Mouse (Mus musculus) cortical plate, adult 2 months (tissue): ENCODE results near the gene Yipf3. TPM values are rescaled to one million over a fixed set of nuclear protein-coding genes. Genes with fewer than 3 reads are reported as not detected.

Experiments
- H3K27ac ChIP-seq: fragments of 200-500 bp; 2 replicates; pipeline ENCODE4 v1.5.1; 2012; ENCODE audit warnings: low read length, control low read depth, inconsistent platforms; ENCODE audit not compliant: insufficient read depth
- H3K4me1 ChIP-seq: fragments of 200-500 bp; 2 replicates; pipeline ENCODE4 v1.6.1; 2011; ENCODE audit warnings: low read length; ENCODE audit not compliant: control insufficient read depth, insufficient read depth
- H3K4me3 ChIP-seq: fragments of 200-500 bp; 2 replicates; pipeline ENCODE4 v1.5.1; 2011; ENCODE audit warnings: mild to moderate bottlenecking, low read length, control low read depth; ENCODE audit not compliant: insufficient read depth
- CTCF ChIP-seq: fragments of 200-500 bp; IDR thresholded peaks from 2 replicates; pipeline ENCODE4 v1.5.1; 2011; ENCODE audit warnings: mild to moderate bottlenecking, control low read depth, low read length; ENCODE audit not compliant: insufficient read depth; ENCODE audit errors: extremely low read depth
- POLR2A ChIP-seq: fragments of 200-500 bp; IDR thresholded peaks from 2 replicates; pipeline ENCODE4 v1.6.1; 2011; ENCODE audit warnings: mild to moderate bottlenecking, low read length, control low read depth; ENCODE audit not compliant: insufficient read depth; ENCODE audit errors: extremely low read depth
- polyA plus RNA-seq: library from polyadenylated mRNA; depleted of rRNA; stranded (reverse); fragments of >200 nt; gene quantifications from 2 replicates; pipeline ENCODE4 v1.2.3, GENCODE M21; 2012; rRNA removed

Gene Yipf3
- polyA plus RNA-seq, 1 experiment = 91.5 TPM

GRCm38 (mm10) chr17:46298220-46298913 lies 50.5 kb downstream of the Yipf3 start:
- TF ChIP-seq CTCF (peak; percentile 78), POLR2A (no peak)
- H3K4me1 ChIP-seq = 0 out of 2 replicates have a peak, but pooled peaks cover 2% of the 10 kb centered on the region
- H3K4me3 ChIP-seq = peak overlapping the region; percentile 59
- H3K27ac ChIP-seq = peak overlapping the region; percentile 11; the same call in 1 of the 2 replicates

GRCm38 (mm10) chr17:46301892-46302291 lies 54.0 kb downstream of the Yipf3 start:
- TF ChIP-seq POLR2A (no peak), CTCF (no peak)
- Histone ChIP-seq H3K4me3 (no peak overlapping the region), H3K27ac (no peak overlapping the region; the same call in 1 of the 2 replicates), H3K4me1 (0 out of 2 replicates have a peak, but pooled peaks cover 2% of the 10 kb centered on the region)

Other genes with a start within 250 kb of the Yipf3 start
- 138 and 164 TPM in 2 replicates for gene Vegfa, start 215.7 kb upstream of the Yipf3 start, polyA plus RNA-seq
- 107 and 120 TPM in 2 replicates for gene Mrps18a, start 137.1 kb upstream of the Yipf3 start, polyA plus RNA-seq
- gene Rsph9, start 103.9 kb upstream of the Yipf3 start, polyA plus RNA-seq = 27.3 and 29.9 TPM in 2 replicates
- 16.0 and 17.6 TPM in 2 replicates for gene Mad2l1bp, start 94.5 kb upstream of the Yipf3 start, polyA plus RNA-seq
- 161 and 187 TPM in 2 replicates for gene Gtpbp2, start 87.0 kb upstream of the Yipf3 start, polyA plus RNA-seq
- gene Polh, start 45.4 kb upstream of the Yipf3 start, polyA plus RNA-seq = 3.7 and 4.2 TPM in 2 replicates
- 40.2 and 41.5 TPM in 2 replicates for gene Xpo5, start 45.3 kb upstream of the Yipf3 start, polyA plus RNA-seq
- gene Polr1c, start within 50 bp of the Yipf3 start, polyA plus RNA-seq = 45.4 and 47.2 TPM in 2 replicates
- 68.4 and 70.5 TPM in 2 replicates for gene Lrrc73, start 5.5 kb downstream of the Yipf3 start, polyA plus RNA-seq
- gene Tjap1, start 34.9 kb downstream of the Yipf3 start, polyA plus RNA-seq = 60.2 and 62.8 TPM in 2 replicates
- 127 and 136 TPM in 2 replicates for gene Dlk2, start 49.3 kb downstream of the Yipf3 start, polyA plus RNA-seq
- 10.4 and 10.6 TPM in 2 replicates for gene Abcc10, start 80.3 kb downstream of the Yipf3 start, polyA plus RNA-seq
- gene Zfp318, start 135.7 kb downstream of the Yipf3 start, polyA plus RNA-seq = 29.4 and 29.6 TPM in 2 replicates
- 10.2 and 12.0 TPM in 2 replicates for gene Crip3, start 180.8 kb downstream of the Yipf3 start, polyA plus RNA-seq
- gene Slc22a7, start 190.4 kb downstream of the Yipf3 start, polyA plus RNA-seq = 0.25 and 0.27 TPM in 2 replicates
- 56.2 and 57.3 TPM in 2 replicates for gene Ttbk1, start 239.6 kb downstream of the Yipf3 start, polyA plus RNA-seq
- gene Dnph1, start 248.6 kb downstream of the Yipf3 start, polyA plus RNA-seq = 5.9 and 6.5 TPM in 2 replicates